In genomic region chr11:50211322-50212059, GRCm38 (mm10) we compare ENCODE assay signal across 8 mouse cellular contexts. TPM values are rescaled to one million over a fixed set of nuclear protein-coding genes. Genes with fewer than 3 reads are reported as not detected.
DNase-seq lines count a peak whose midpoint lies in the region; ATAC-seq and TF ChIP-seq lines count a peak whose summit lies in the region.

No protein-coding gene starts in this region.

- no peak for TF ChIP-seq EP300 in ES-Bruce4 (IDR thresholded peaks at IDR 0.05; ENCODE audit: insufficient read depth, low read depth, low read length)

- ATAC-seq in heart, embryonic 11.5 days (replicated peaks; ENCODE audit: insufficient number of reproducible peaks, low FRiP score, low TSS enrichment) = no peak
- no peak for ATAC-seq in forebrain, postnatal 0 days

- H3K27ac ChIP-seq in heart, embryonic 11.5 days (ENCODE audit: low read depth, low read length) = peak overlapping the region; percentile 97
- H3K27ac ChIP-seq in ES-Bruce4 (ENCODE audit: insufficient read depth, low read length) (peak overlapping the region; percentile 34), macrophage (peak overlapping the region; percentile 99)
- peak overlapping the region; percentile 99 for H3K27ac ChIP-seq in forebrain, postnatal 0 days (ENCODE audit: low read depth, low read length)

- peak overlapping the region; percentile 80 for H3K4me3 ChIP-seq in heart, embryonic 11.5 days (ENCODE audit: low read depth, low read length)
- H3K4me3 ChIP-seq in ES-Bruce4 (ENCODE audit: low read depth, low read length) (peak overlapping the region; percentile 83), macrophage (ENCODE audit: inconsistent target) (peak overlapping the region; percentile 82; the same call in 1 of the 2 replicates)
- H3K4me3 ChIP-seq in forebrain, postnatal 0 days (ENCODE audit: low read depth, low read length) = peak overlapping the region; percentile 99

- peak overlapping the region; percentile 92 for H3K9ac ChIP-seq in heart, embryonic 11.5 days (ENCODE audit: low read depth, low read length)
- peak overlapping the region; percentile 95 for H3K9ac ChIP-seq in ES-Bruce4 (ENCODE audit: low read depth, poor library complexity, severe bottlenecking)
- H3K9ac ChIP-seq in forebrain, postnatal 0 days = peak overlapping the region; percentile 100; the same call in 1 of the 2 replicates

- TF ChIP-seq CTCF in ES-Bruce4 (IDR thresholded peaks at IDR 0.05; ENCODE audit: low read depth, low read length) = no peak
- TF ChIP-seq CTCF in forebrain, postnatal 0 days (IDR thresholded peaks at IDR 0.05; ENCODE audit: low read depth) = no peak

- H3K79me2 ChIP-seq in macrophage (ENCODE audit: inconsistent target) = peaks cover 50% of the 10 kb centered on the region

- H3K4me1 ChIP-seq in heart, embryonic 11.5 days (ENCODE audit: control insufficient read depth, insufficient read depth, low read length) = peaks cover 34% of the 10 kb centered on the region
- H3K4me1 ChIP-seq in ES-Bruce4 (ENCODE audit: control insufficient read depth, insufficient read depth, low read length) = peaks cover 6% of the 10 kb centered on the region
- H3K4me1 ChIP-seq in forebrain, postnatal 0 days (ENCODE audit: insufficient read depth) = peaks cover 15% of the 10 kb centered on the region; the same call in 1 of the 2 replicates

- no peak for DNase-seq in heart, adult 18-20 months
- DNase-seq in forebrain, postnatal 0 days = no peak
- DNase-seq in spleen, adult 18-20 months = no peak
- no peak for DNase-seq in right cerebral cortex, postnatal 36 days (ENCODE audit: low spot score in 2 of 2)
- DNase-seq in right cerebral cortex, postnatal 4 days = no peak

- no peak for TF ChIP-seq POLR2A in ES-Bruce4 (IDR thresholded peaks at IDR 0.05; ENCODE audit: insufficient read depth, low read length)

- no peaks in the 10 kb centered on the region for H3K9me3 ChIP-seq in heart, embryonic 11.5 days (replicated peaks; ENCODE audit: control insufficient read depth, low read length)
- no peaks in the 10 kb centered on the region for H3K9me3 ChIP-seq in ES-Bruce4 (replicated peaks; ENCODE audit: control insufficient read depth, insufficient read depth, low read length, poor library complexity, severe bottlenecking)
- H3K9me3 ChIP-seq in forebrain, postnatal 0 days (ENCODE audit: low read length) = no peaks in the 10 kb centered on the region

- peaks cover 8% of the 10 kb centered on the region for H3K36me3 ChIP-seq in heart, embryonic 11.5 days (ENCODE audit: control insufficient read depth, insufficient read depth, low read length)
- H3K36me3 ChIP-seq in ES-Bruce4 (ENCODE audit: control insufficient read depth, insufficient read depth, low read length, poor library complexity, severe bottlenecking) (peaks cover 20% of the 10 kb centered on the region), macrophage (ENCODE audit: inconsistent target) (peaks cover 18% of the 10 kb centered on the region)
- H3K36me3 ChIP-seq in forebrain, postnatal 0 days (ENCODE audit: insufficient read depth) = peaks cover 12% of the 10 kb centered on the region

- peak overlapping the region; percentile 62 for H3K4me2 ChIP-seq in heart, embryonic 11.5 days
- H3K4me2 ChIP-seq in forebrain, postnatal 0 days (ENCODE audit: low read depth) = peak overlapping the region; percentile 59

- H3K27me3 ChIP-seq in heart, embryonic 11.5 days (ENCODE audit: control insufficient read depth, insufficient read depth, low read length) = no peaks in the 10 kb centered on the region
- no peaks in the 10 kb centered on the region for H3K27me3 ChIP-seq in ES-Bruce4 (ENCODE audit: control insufficient read depth, insufficient read depth, low read length, poor library complexity, severe bottlenecking)
- H3K27me3 ChIP-seq in forebrain, postnatal 0 days (ENCODE audit: insufficient read depth, low read length) = no peaks in the 10 kb centered on the region

- 90% methylated on average over 3 of the region's 3 CpGs for WGBS in heart, embryonic 11.5 days (ENCODE audit: insufficient replicate concordance)
- 94% methylated on average over 3 of the region's 3 CpGs for WGBS in forebrain, postnatal 0 days
- WGBS in macrophage (ENCODE audit: missing documents) = 86% methylated on average over 3 of the region's 3 CpGs

RNA-seq across cellular contexts. Expression of gene Mgat4b, which starts 0.8 kb away (rescaled TPM):
- 14.2 and 14.4 TPM in 2 replicates for polyA plus RNA-seq in heart, embryonic 11.5 days (2014; fragmentation: Nextera tagmentation; extraction: Ambion mirVana)
- total RNA-seq in heart, adult 18-20 months (2021) = 10 to 100 TPM; 70.3 to 79.9 TPM
- polyA plus RNA-seq in ES-Bruce4 (2011; ENCODE audit: insufficient read depth, insufficient read length, low read depth, missing spikeins) (30.8 and 37.0 TPM in 2 replicates), macrophage (2018) (34.3 to 55.7 TPM (median 49.2 TPM) in 3 replicates)
- total RNA-seq in forebrain, postnatal 0 days (2014; rRNA removed) = 106 and 107 TPM in 2 replicates
- 75.4 and 91.8 TPM in 2 replicates for polyA plus RNA-seq in forebrain, postnatal 0 days (2015; fragmentation: Nextera tagmentation; extraction: Ambion mirVana)
- total RNA-seq in macrophage (2018; cell fraction: chromatin; rRNA removed) = 100 to 1,000 TPM in 8 of 26 experiments, 10 to 100 TPM in 18; 41.6 to 398 (median 88.9) TPM
- 10 to 100 TPM; 50.5 to 85.9 (median 70.2) TPM for total RNA-seq in macrophage (2018; cell fraction: cytosol; rRNA removed)
- 100 to 1,000 TPM in 8 of 26 experiments, 10 to 100 TPM in 18; 57.5 to 143 (median 87.9) TPM for total RNA-seq in macrophage (2018; cell fraction: nucleus; rRNA removed)

RNA-seq across cellular contexts. Expression of gene Sqstm1, which starts 0.9 kb away (rescaled TPM):
- 159 and 197 TPM in 2 replicates for polyA plus RNA-seq in heart, embryonic 11.5 days (2014; fragmentation: Nextera tagmentation; extraction: Ambion mirVana)
- 100 to 1,000 TPM; 367 to 455 TPM for total RNA-seq in heart, adult 18-20 months (2021)
- polyA plus RNA-seq in ES-Bruce4 (2011; ENCODE audit: insufficient read depth, insufficient read length, low read depth, missing spikeins) (208 and 259 TPM in 2 replicates), macrophage (2018) (491 to 809 TPM (median 572 TPM) in 3 replicates)
- total RNA-seq in forebrain, postnatal 0 days (2014; rRNA removed) = 303 and 330 TPM in 2 replicates
- 413 and 423 TPM in 2 replicates for polyA plus RNA-seq in forebrain, postnatal 0 days (2015; fragmentation: Nextera tagmentation; extraction: Ambion mirVana)
- total RNA-seq in macrophage (2018; cell fraction: chromatin; rRNA removed) = 1,000 to 10,000 TPM in 16 of 26 experiments, 100 to 1,000 TPM in 10; 388 to 4,292 (median 1,510) TPM
- 1,000 to 10,000 TPM in 13 of 26 experiments, 100 to 1,000 TPM in 13; 523 to 2,418 (median 986) TPM for total RNA-seq in macrophage (2018; cell fraction: cytosol; rRNA removed)
- 1,000 to 10,000 TPM in 17 of 26 experiments, 100 to 1,000 TPM in 9; 377 to 2,781 (median 1,417) TPM for total RNA-seq in macrophage (2018; cell fraction: nucleus; rRNA removed)

RNA-seq across cellular contexts. Expression of gene Ltc4s, which starts 26.9 kb away (rescaled TPM):
- polyA plus RNA-seq in heart, embryonic 11.5 days (2014; fragmentation: Nextera tagmentation; extraction: Ambion mirVana) = 0.74 TPM in 1 of 2 replicates, not detected in the other
- total RNA-seq in heart, adult 18-20 months (2021) = 10 to 100 TPM in 1 of 2 experiments, 1 to 10 TPM in 1; 5.9 to 10.2 TPM
- 2.7 and 3.1 TPM in 2 replicates for polyA plus RNA-seq in ES-Bruce4 (2011; ENCODE audit: insufficient read depth, insufficient read length, low read depth, missing spikeins)
- total RNA-seq in forebrain, postnatal 0 days (2014; rRNA removed) = 1.5 and 6.1 TPM in 2 replicates
- 6.1 TPM in 2 replicates for polyA plus RNA-seq in forebrain, postnatal 0 days (2015; fragmentation: Nextera tagmentation; extraction: Ambion mirVana)
- 1 to 10 TPM in 16 of 26 experiments, not detected in 10; 1.1 to 9.0 (median 4.6) TPM for total RNA-seq in macrophage (2018; cell fraction: chromatin; rRNA removed)
- 10 to 100 TPM in 12 of 26 experiments, 1 to 10 TPM in 13, under 1 TPM in 1; 0.96 to 18.9 (median 6.4) TPM for total RNA-seq in macrophage (2018; cell fraction: cytosol; rRNA removed)
- total RNA-seq in macrophage (2018; cell fraction: nucleus; rRNA removed) = 10 to 100 TPM in 10 of 26 experiments, 1 to 10 TPM in 12, not detected in 4; 1.2 to 17.6 (median 8.1) TPM
- polyA plus RNA-seq in macrophage (2018) = 6.5 to 23.2 TPM (median 6.5 TPM) in 3 replicates

RNA-seq across cellular contexts. Expression of gene Mrnip, which starts 37.2 kb away (rescaled TPM):
- 15.3 and 17.6 TPM in 2 replicates for polyA plus RNA-seq in heart, embryonic 11.5 days (2014; fragmentation: Nextera tagmentation; extraction: Ambion mirVana)
- total RNA-seq in heart, adult 18-20 months (2021) = 1 to 10 TPM; 2.4 to 3.0 TPM
- polyA plus RNA-seq in ES-Bruce4 (2011; ENCODE audit: insufficient read depth, insufficient read length, low read depth, missing spikeins) = 11.0 and 12.8 TPM in 2 replicates
- 28.7 and 37.5 TPM in 2 replicates for total RNA-seq in forebrain, postnatal 0 days (2014; rRNA removed)
- polyA plus RNA-seq in forebrain, postnatal 0 days (2015; fragmentation: Nextera tagmentation; extraction: Ambion mirVana) = 29.4 and 32.2 TPM in 2 replicates
- total RNA-seq in macrophage (2018; cell fraction: chromatin; rRNA removed) = 1 to 10 TPM in 19 of 26 experiments, under 1 TPM in 2, not detected in 5; 0.81 to 8.4 (median 4.1) TPM
- 1 to 10 TPM in 23 of 26 experiments, under 1 TPM in 3; 0.38 to 3.5 (median 2.1) TPM for total RNA-seq in macrophage (2018; cell fraction: cytosol; rRNA removed)
- 1 to 10 TPM in 20 of 26 experiments, under 1 TPM in 3, not detected in 3; 0.40 to 6.3 (median 1.7) TPM for total RNA-seq in macrophage (2018; cell fraction: nucleus; rRNA removed)
- polyA plus RNA-seq in macrophage (2018) = 2.3 to 4.9 TPM (median 2.4 TPM) in 3 replicates

Comparison
In these comparisons a context has a peak if more than half of its experiments do, and no peak if none do; other contexts are left out.
1. H3K27ac ChIP-seq: peak in every context shown above with its lines; median percentile 99 in forebrain, postnatal 0 days; 99 in macrophage; 97 in heart, embryonic 11.5 days; 34 in ES-Bruce4.